Mouse (Mus musculus) ES-E14 (cell line): ENCODE results near the gene Bicral.

Experiments used
- CHD2 ChIP-seq: IDR thresholded peaks from 2 replicates; pipeline ENCODE4 v1.6.1; 2014; ENCODE audit warnings: mild to moderate bottlenecking, low read depth, low read length, inconsistent platforms
- HCFC1 ChIP-seq: IDR thresholded peaks from 2 replicates; pipeline ENCODE4 v1.6.1; 2012; ENCODE audit warnings: low read length, inconsistent platforms, borderline replicate concordance; ENCODE audit not compliant: insufficient read depth
- MAFK ChIP-seq: IDR thresholded peaks from 2 replicates; pipeline ENCODE4 v1.6.1; 2014; ENCODE audit warnings: mild to moderate bottlenecking, low read depth, low read length, inconsistent platforms; ENCODE audit not compliant: insufficient read depth
- ZC3H11A ChIP-seq: IDR thresholded peaks from 2 replicates; pipeline ENCODE4 v1.6.1; 2012; ENCODE audit warnings: low read depth, mild to moderate bottlenecking, inconsistent platforms, low read length, borderline replicate concordance
- ZNF384 ChIP-seq: IDR thresholded peaks from 2 replicates; pipeline ENCODE4 v1.6.1; 2012; ENCODE audit warnings: low read depth, low read length, inconsistent platforms

GRCm38 (mm10) chr17:46885218-46885909, 27.1 kb upstream of the Bicral start:
- TF ChIP-seq ZNF384 (no peak), MAFK (no peak), ZC3H11A (no peak), HCFC1 (no peak), CHD2 (no peak)
